Mouse (Mus musculus) ES-E14 (cell line): Measurements from ENCODE around the gene Fam83c. TPM values are rescaled to one million over a fixed set of nuclear protein-coding genes. Genes with fewer than 3 reads are reported as not detected.
A peak's percentile ranks its signal among the peaks of the same experiment; 100 is the strongest.

Source experiments
- DNase-seq: peaks from one replicate; pipeline ENCODE4 v3.0.0-alpha.2; 2013; ENCODE audit warnings: low read depth, low spot score
- H3K27ac ChIP-seq: 2 replicates; pipeline ENCODE4 v1.5.1; 2012; ENCODE audit warnings: low read depth, mild to moderate bottlenecking, low read length, moderate library complexity, mixed read lengths; ENCODE audit not compliant: poor library complexity, insufficient read depth, severe bottlenecking
- H3K36me3 ChIP-seq: 2 replicates; pipeline ENCODE4 v1.6.1; 2012; ENCODE audit warnings: mild to moderate bottlenecking, low read length, moderate library complexity, mixed read lengths; ENCODE audit not compliant: control insufficient read depth, poor library complexity, insufficient read depth, severe bottlenecking
- H3K4me1 ChIP-seq, 2 experiments: fragments of 150-350 bp in 1 of 2; sonication (generic) in 1 of 2; 2 replicates each; pipeline ENCODE4 v1.6.1; 2012; ENCODE audit warnings: low read length in 2 of 2, mild to moderate bottlenecking in 1 of 2, mixed read lengths in 1 of 2; ENCODE audit not compliant: control insufficient read depth in 2 of 2, insufficient read depth in 2 of 2, poor library complexity in 1 of 2
- H3K4me3 ChIP-seq, 2 experiments: fragments of 150-350 bp in 1 of 2; sonication (generic) in 1 of 2; 2 replicates each; pipeline ENCODE4 v1.5.1; 2012; ENCODE audit warnings: low read length in 2 of 2, low read depth in 1 of 2, mild to moderate bottlenecking in 1 of 2, mixed read lengths in 1 of 2; ENCODE audit not compliant: insufficient read depth in 1 of 2, poor library complexity in 1 of 2, severe bottlenecking in 1 of 2
- H3K9ac ChIP-seq: 2 replicates; pipeline ENCODE4 v1.6.1; 2012; ENCODE audit warnings: low read depth, mild to moderate bottlenecking, low read length, mixed read lengths; ENCODE audit not compliant: poor library complexity, insufficient read depth, severe bottlenecking
- H3K9me3 ChIP-seq: fragments of 150-350 bp; sonication (generic); 2 replicates; pipeline ENCODE4 v1.6.1; 2012; ENCODE audit warnings: low read depth, mild to moderate bottlenecking, low read length; ENCODE audit not compliant: control insufficient read depth, insufficient read depth
- CHD2 ChIP-seq: IDR thresholded peaks from 2 replicates; pipeline ENCODE4 v1.6.1; 2014; ENCODE audit warnings: mild to moderate bottlenecking, low read depth, low read length, inconsistent platforms
- HCFC1 ChIP-seq: IDR thresholded peaks from 2 replicates; pipeline ENCODE4 v1.6.1; 2012; ENCODE audit warnings: low read length, inconsistent platforms, borderline replicate concordance; ENCODE audit not compliant: insufficient read depth
- MAFK ChIP-seq: IDR thresholded peaks from 2 replicates; pipeline ENCODE4 v1.6.1; 2014; ENCODE audit warnings: mild to moderate bottlenecking, low read depth, low read length, inconsistent platforms; ENCODE audit not compliant: insufficient read depth
- ZC3H11A ChIP-seq: IDR thresholded peaks from 2 replicates; pipeline ENCODE4 v1.6.1; 2012; ENCODE audit warnings: low read depth, mild to moderate bottlenecking, inconsistent platforms, low read length, borderline replicate concordance
- ZNF384 ChIP-seq: IDR thresholded peaks from 2 replicates; pipeline ENCODE4 v1.6.1; 2012; ENCODE audit warnings: low read depth, low read length, inconsistent platforms
- in situ Hi-C, 2 experiments: fragments of 600-800 bp; cut with MboI; formaldehyde crosslinking; loops; one replicate each; pipeline ENCODE4 v1.15.1; 2025; ENCODE audit warnings: low sequenced_read_pairs in 2 of 2, inconsistent platforms in 1 of 2; ENCODE audit not compliant: unreplicated experiment in 2 of 2
- total RNA-seq: library from RNA; depleted of rRNA; stranded (reverse); fragments of 300-350 nt; gene quantifications from 2 replicates; pipeline ENCODE4 v1.2.3, GENCODE M21; 2012

The Fam83c gene
- total RNA-seq, 1 experiment, result 0.13 TPM

- in situ Hi-C loops, result no loop called here
- H3K4me3 ChIP-seq, result no peak overlapping the region
- H3K4me1 ChIP-seq, result 0 out of 4 replicates have a peak, but pooled peaks cover 0 to 1% of the 10 kb centered on the region in 2 experiments
- DNase-seq, result no peak
- H3K36me3 ChIP-seq, result peaks cover 35% of the 10 kb centered on the region
- TF ChIP-seq MAFK (no peak), ZNF384 (no peak)
- H3K9me3 ChIP-seq, result no peaks in the 10 kb centered on the region
- no peak overlapping the region for H3K9ac ChIP-seq
- no peak overlapping the region for H3K27ac ChIP-seq
These were observed 10.9 kb downstream of the Fam83c start for GRCm38 (mm10) chr2:155823722-155824121.

- Histone ChIP-seq H3K4me1 (0 out of 4 replicates have a peak, but pooled peaks cover 0 to 1% of the 10 kb centered on the region in 2 experiments), H3K36me3 (peaks cover 35% of the 10 kb centered on the region), H3K4me3 (no peak overlapping the region), H3K27ac (no peak overlapping the region), H3K9ac (no peak overlapping the region), H3K9me3 (no peaks in the 10 kb centered on the region)
- in situ Hi-C loops, result no loop called here
- DNase-seq, result no peak
- no peak for TF ChIP-seq HCFC1
- no peak for TF ChIP-seq MAFK
- no peak for TF ChIP-seq CHD2
- no peak for TF ChIP-seq ZNF384
- no peak for TF ChIP-seq ZC3H11A
These were observed 13.9 kb downstream of the Fam83c start for GRCm38 (mm10) chr2:155820779-155821178.

- no peak overlapping the region for H3K4me3 ChIP-seq
- no peak for DNase-seq
- in situ Hi-C loops, result no loop called here
- no peak overlapping the region; the same call in 1 of the 2 replicates for H3K9ac ChIP-seq
- H3K4me1 ChIP-seq, result peaks cover 0 to 1% of the 10 kb centered on the region in 2 experiments; a peak in 1 of 4 replicates
- TF ChIP-seq HCFC1, result no peak
- TF ChIP-seq MAFK, result no peak
- TF ChIP-seq CHD2, result no peak
- H3K27ac ChIP-seq, result no peak overlapping the region
- H3K9me3 ChIP-seq, result no peaks in the 10 kb centered on the region
- peaks cover 35% of the 10 kb centered on the region for H3K36me3 ChIP-seq
These were observed 15.0 kb downstream of the Fam83c start for GRCm38 (mm10) chr2:155819449-155820251.

- TF ChIP-seq ZNF384, result no peak
- no peak; the same call in 1 of the 2 replicates for TF ChIP-seq CHD2
- TF ChIP-seq MAFK, result no peak
- TF ChIP-seq ZC3H11A, result no peak
- TF ChIP-seq HCFC1, result no peak
- in situ Hi-C loops, result no loop called here
- Histone ChIP-seq H3K4me3 (peak within 1 kb of the TSS; percentile 76 to 87), H3K27ac (no peak within 1 kb of the TSS), H3K36me3 (peaks cover 35% of the 10 kb centered on the region), H3K4me1 (peaks cover 0 to 1% of the 10 kb centered on the region in 2 experiments; a peak in 1 of 4 replicates), H3K9ac (peak within 1 kb of the TSS; percentile 86), H3K9me3 (no peaks in the 10 kb centered on the region)
- DNase-seq, result no peak
These were observed 15.4 kb downstream of the Fam83c start, which contains the start of gene BC029722 for GRCm38 (mm10) chr2:155819392-155819448. Gene BC029722, minus strand, starts transcription at chr2:155819426.

- TF ChIP-seq HCFC1 (no peak), ZC3H11A (no peak), CHD2 (peak; percentile 24; the same call in 1 of the 2 replicates)
- Histone ChIP-seq H3K9me3 (no peaks in the 10 kb centered on the region), H3K4me3 (peak overlapping the region; percentile 76 to 87), H3K4me1 (peaks cover 0 to 1% of the 10 kb centered on the region in 2 experiments; a peak in 1 of 4 replicates), H3K27ac (no peak overlapping the region), H3K9ac (peak overlapping the region; percentile 86), H3K36me3 (peaks cover 32% of the 10 kb centered on the region)
- DNase-seq, result peak; percentile 89
- in situ Hi-C loops, result no loop called here
These were observed 15.9 kb downstream of the Fam83c start for GRCm38 (mm10) chr2:155818596-155819391.
